Mouse (Mus musculus): ENCODE measurements at regions not wholly inside any gene's neighbourhood (a gene's known extent, or its start where the extent isn't known, plus 50 kb on each side); places are given as distances from the start of the nearest gene placed in this dataset.

- DNase-seq, result no peak
Observed at GRCm38 (mm10) chr16:57923447-57924129, 169.1 kb upstream of the Col8a1 start.

DNA sequence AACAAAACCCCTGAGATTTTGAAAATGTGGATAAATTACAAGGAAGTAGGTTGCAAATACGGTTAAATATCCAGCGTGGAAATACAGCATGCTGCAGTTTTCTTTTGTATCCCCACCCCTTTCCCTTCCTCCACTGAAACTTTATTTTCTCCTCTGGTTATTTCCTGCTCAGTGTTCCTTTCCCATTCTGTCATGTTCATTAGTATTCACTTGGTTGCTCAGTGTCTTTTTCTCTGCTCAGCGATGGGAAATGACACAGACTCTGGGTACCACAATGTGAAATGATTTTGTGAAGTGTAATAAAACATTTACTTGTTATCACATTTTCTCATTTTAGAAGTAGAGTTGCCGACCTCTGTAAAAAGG is 169.6 kb upstream of the Col8a1 start:
- DNase-seq, result no peak

DNA sequence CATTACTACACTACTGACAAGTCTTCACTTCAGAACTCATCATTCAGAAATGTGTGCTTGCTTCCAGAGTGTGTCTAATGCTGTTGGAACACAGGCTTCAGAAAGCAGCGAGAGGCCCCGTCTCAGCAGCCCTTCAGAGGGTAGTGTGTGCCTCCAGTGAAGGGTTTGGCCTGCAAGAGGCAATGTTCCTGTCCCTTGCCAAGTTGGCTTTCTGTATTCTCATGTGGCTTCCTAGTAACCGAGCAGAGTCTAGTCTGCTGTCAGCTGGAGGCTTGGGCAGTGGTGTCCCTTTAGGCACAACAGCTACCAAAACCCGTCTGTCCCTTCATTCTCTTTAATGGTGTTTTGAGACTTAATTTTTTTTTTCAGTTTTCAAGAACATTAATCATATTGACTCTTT is 173.3 kb upstream of the Col8a1 start:
- DNase-seq, result peak; percentile 82 to 92

GRCm38 (mm10) chr16:57928301-57928700 is 173.8 kb upstream of the Col8a1 start:
- peak; percentile 81 to 92 for DNase-seq

DNA sequence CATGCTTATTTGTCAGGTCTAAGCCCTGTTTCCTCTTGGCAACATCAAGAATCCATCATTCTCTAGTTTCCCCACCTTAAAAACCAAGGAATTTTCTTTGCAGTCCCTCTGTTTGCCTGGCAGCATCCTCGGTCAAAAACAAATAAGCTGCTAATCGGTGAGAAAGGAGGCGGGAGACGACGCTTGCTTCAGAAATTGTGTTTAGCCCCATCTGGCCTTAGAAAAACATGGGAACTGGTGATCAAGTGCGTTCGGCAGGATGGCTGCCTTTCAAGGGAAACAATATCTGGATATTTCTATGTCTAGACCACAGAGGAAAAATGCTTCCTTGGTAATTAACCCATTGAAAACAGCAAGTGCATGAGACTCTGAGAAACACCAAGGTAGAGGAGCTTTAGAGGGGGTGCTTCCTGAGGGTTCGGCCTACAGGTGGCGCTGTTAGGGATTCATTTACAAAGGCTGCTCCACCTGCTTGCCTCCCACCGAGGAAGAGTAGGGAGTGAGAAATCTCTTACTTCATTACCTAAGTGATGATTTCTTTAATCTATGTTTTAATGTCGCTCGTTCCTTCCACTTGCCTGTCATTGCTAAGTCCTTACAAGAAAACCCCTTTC is 174.7 kb upstream of the Col8a1 start:
- peak; percentile 37 to 38 for DNase-seq

DNA sequence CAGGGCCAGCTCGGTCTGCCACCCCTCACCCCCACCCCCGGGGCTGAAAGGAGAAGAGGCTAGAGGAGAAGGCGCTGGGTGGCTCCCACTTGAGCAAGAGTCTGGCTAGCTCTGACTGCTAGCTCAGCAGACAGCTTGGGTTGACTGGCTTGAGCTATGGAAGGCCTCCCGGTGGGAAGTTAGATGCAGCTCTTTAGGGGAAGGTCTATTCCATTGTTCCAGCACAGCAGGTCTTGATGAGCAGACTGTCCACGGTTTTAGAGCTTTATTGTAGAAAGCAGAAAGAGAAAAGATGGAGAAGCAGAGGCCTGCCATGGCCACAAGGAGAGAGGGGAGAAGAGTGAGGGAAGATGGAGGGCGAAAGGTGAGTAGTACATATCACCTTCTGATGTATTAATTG is 190.9 kb upstream of the Col8a1 start:
- DNase-seq, result no peak

- DNase-seq, result no peak
Observed at GRCm38 (mm10) chr16:57947309-57947708, 192.8 kb upstream of the Col8a1 start.

- no peak for DNase-seq
Observed at GRCm38 (mm10) chr16:57949680-57950079, 195.1 kb upstream of the Col8a1 start.

DNA sequence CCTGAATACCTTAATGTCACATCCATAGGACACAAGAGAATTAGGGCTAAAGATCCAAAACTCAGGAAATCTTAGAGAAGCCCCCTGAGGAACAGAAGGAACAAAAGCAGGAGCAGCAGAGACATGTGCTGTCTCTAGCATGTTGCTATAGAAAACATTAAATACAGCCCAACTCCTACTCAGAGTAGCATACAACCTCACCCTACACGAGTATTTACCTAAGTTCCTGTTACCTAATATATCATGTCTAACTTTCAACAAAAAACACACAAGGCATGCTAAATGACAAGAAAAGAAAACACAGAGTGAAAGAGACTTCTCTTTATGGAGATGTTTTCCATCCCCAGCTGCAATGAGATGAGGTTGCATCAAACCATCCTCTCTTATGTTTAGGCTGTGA is 216.4 kb upstream of the Col8a1 start:
- DNase-seq, result no peak

GRCm38 (mm10) chr16:57984111-57984510 is 229.6 kb upstream of the Col8a1 start:
- no peak for DNase-seq

DNA sequence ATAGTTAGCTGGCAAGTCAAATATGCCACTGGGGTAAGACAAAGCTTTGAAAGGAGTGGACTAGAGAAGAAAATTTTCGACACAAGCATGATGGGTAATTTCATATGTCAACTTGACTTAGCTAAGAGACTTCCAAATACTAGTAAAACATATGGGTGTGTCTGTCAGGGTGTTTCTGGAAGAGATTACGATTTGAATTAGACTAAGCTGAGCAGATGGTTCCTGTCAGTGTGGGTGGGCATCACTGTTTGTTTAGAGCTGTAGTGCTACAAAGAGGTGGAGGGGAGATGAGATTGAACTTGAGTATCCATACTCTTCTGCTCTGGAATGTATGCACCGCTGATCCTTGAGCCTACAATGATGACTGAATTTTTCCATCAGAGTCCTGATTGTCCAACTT is 251.2 kb upstream of the Col8a1 start:
- no peak for DNase-seq

- no peak for DNase-seq
Observed at GRCm38 (mm10) chr16:58013557-58013956, 259.0 kb upstream of the Col8a1 start.

GRCm38 (mm10) chr16:58027525-58027924 is 273.0 kb upstream of the Col8a1 start:
- peak in 1 of 2 experiments; percentile 11 for DNase-seq

- DNase-seq, result peak; percentile 11 to 14
Observed at GRCm38 (mm10) chr16:58028541-58028940, 274.0 kb upstream of the Col8a1 start.

GRCm38 (mm10) chr16:58029674-58030073 is 275.1 kb upstream of the Col8a1 start:
- peak; percentile 16 to 34 for DNase-seq

DNA sequence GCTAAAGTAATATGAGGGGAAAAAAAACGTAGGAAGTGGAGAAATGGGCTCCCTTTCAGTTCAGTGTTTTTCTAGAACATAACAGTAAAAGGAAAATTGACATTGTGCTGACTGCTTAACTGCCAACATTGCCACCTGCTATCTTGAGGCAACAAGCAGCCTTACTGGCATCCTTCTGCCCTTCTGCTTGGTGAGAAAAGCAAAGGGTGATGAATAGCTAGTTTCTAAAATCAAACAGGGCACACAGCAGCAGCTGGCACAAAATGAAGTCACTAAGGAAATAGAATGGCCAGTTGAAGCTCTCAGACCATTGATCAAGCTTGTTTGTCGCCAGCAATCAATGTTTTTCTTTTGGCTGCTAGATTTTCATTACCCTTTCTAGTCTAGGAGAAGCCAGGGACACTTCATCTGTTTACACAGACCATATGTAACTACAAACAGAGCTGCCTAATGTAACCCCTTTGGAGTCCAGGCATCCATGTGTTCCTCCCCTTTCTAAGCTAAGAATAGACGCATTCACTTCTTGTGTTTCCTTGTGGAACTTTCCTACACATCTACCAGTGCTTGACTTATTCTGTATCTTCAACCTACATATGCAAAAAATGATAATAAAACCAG is 314.2 kb upstream of the Col8a1 start:
- DNase-seq, result no peak

- DNase-seq, result no peak
Observed at GRCm38 (mm10) chr16:58072441-58072840, 317.9 kb upstream of the Col8a1 start.

DNA sequence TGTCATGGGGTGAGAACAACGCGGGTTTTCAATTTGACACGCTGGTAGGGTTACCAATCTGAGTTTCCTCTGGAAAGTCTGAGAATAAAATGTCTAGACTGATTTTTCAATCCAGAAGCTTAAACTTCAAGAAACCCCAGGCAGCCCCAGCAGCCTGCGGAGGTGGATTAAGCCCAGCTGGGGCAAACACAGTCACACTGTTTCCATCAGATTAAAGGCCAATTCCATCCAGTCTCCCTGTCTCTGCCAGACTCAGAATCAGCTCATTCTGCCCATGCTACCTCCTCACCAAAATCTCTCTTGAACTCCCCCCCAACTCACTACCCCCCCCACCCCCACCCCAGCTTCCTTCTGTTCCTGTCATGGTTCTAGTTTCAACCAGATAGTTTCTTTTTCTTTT is 307.9 kb upstream of the Dcbld2 start:
- DNase-seq, result peak in 1 of 2 experiments; percentile 5

GRCm38 (mm10) chr16:58110452-58110851 is 297.8 kb upstream of the Dcbld2 start:
- no peak for DNase-seq

DNA sequence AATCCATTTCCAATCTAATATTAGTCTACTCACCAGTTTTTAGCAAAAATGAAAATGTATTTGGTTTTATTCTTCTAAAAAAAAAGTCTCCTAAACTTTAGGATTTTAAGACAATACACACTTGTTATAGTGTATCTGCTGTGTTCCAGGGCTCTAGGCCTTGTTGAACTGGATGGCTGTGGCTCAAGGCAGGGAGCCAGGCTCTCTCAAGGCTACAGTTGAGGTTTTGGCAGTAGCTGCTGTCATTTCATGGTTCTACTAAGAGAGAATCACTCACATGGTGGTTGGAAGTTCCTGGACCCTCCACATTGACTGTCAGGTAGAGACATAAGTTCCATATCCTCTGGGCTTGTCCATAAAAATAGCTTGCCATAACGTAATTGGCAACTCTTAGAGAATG is 282.2 kb upstream of the Dcbld2 start:
- no peak for DNase-seq

DNA sequence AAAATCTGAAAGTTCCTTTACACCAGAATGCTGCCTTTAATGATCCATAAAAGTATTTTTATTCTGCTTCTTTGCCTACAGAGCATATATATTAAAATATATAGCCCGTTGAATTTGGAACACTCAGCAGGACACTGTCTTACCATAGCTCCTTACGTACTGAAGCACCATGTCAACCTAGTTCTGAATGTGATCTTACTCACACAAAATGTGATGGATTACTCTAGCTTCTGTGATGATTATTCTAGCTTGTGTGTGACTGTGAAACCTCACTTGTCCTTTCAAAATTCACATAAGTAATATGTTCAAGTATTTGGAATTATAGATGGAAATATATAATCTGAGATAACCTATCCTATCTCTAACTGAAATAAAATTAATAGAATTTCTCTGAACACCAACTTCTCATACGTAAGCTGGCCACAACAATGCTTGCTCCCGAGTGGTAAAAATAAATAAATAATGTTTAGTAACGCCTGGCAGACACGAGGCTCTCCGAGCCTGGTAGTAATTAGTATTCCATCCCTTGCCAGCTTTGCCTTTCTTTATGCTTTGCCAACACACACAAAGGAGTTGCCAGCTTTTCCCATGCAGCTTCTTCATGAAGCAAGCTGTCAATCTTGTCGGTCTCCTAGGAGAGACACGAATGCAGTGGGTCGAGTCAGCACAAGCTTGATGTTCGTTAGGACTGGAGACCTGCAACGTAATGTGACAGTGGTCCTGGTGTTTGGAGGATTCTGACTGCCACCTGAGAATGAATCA is 271.9 kb upstream of the Dcbld2 start:
- no peak for DNase-seq

DNA sequence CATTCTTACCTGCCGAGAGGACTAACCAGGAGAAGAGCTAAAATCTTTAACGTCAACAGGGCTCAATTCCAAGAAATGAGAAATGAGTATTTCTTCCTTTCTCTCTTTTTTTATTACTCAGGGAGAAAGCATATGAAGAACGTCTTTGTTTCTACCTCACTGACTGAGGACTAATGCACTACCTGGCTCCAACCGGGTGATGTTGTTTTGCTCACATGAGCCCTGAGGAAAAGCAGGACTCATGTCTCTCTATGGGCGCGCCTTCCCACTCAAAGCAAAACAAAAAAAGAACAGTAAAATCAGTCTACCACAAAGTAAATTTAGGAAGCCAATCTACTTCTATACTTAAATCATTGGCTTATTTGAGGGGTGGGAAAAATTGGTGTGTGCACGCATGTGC is 271.3 kb upstream of the Dcbld2 start:
- no peak for DNase-seq

DNA sequence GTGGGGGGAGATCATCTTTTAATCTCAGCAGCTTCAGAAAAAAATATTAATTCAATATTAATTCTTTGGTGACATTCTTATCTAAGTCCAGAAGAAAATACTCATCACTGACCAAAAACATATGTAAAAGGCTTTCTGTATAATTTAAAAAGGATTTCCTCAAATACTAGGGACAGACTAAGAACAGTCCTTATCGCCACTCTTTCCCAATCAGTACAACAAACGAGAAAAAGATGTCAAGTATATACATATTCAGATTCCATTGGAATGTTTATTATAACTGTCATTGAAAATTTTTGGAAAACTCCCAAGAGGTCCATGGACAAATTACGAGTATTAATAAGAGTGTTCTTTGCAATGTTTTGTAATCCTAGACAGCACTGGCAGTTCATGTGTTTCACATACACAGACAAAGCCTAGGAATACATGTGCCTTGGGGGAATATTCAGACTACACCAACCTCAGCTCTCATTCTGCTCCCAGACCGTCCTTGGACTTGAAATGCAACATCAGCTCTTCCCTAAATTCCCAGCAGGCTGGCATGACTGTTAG is 270.4 kb upstream of the Dcbld2 start:
- no peak for DNase-seq
